Mouse (Mus musculus): ENCODE results near the gene Sh3bp1. TPM values are rescaled to one million over a fixed set of nuclear protein-coding genes. Genes with fewer than 3 reads are reported as not detected.

The Sh3bp1 gene
- total RNA-seq, 1 experiment = 10.5 TPM

- TF ChIP-seq ZNF384 (IDR thresholded peaks at IDR 0.05; ENCODE audit: low read depth, low read length) (no peak), MAFK (IDR thresholded peaks at IDR 0.05; ENCODE audit: insufficient read depth, low read depth, low read length) (no peak), HCFC1 (IDR thresholded peaks at IDR 0.05; ENCODE audit: borderline replicate concordance, insufficient read depth, low read length) (no peak), CHD2 (IDR thresholded peaks at IDR 0.05; ENCODE audit: low read depth, low read length) (no peak), ZC3H11A (IDR thresholded peaks at IDR 0.05; ENCODE audit: borderline replicate concordance, low read depth, low read length) (no peak)
- peaks cover 24% of the 10 kb centered on the region; the same call in 1 of the 2 replicates for H3K36me3 ChIP-seq (ENCODE audit: control insufficient read depth, insufficient read depth, low read length, poor library complexity, severe bottlenecking)
- no peak overlapping the region for H3K27ac ChIP-seq (ENCODE audit: insufficient read depth, low read depth, low read length, poor library complexity, severe bottlenecking)
- peak overlapping the region; percentile 86; the same call in 1 of the 2 replicates for H3K9ac ChIP-seq (ENCODE audit: insufficient read depth, low read depth, low read length, poor library complexity, severe bottlenecking)
- H3K9me3 ChIP-seq (ENCODE audit: control insufficient read depth, insufficient read depth, low read depth, low read length) = no peaks in the 10 kb centered on the region
- in situ Hi-C loops (cut with MboI; ENCODE audit: low sequenced_read_pairs in 2 of 2, unreplicated experiment in 2 of 2) = no loop called here
- DNase-seq (ENCODE audit: low read depth, low spot score) = no peak
- H3K4me1 ChIP-seq (ENCODE audit: control insufficient read depth in 2 of 2, insufficient read depth in 2 of 2, low read length in 2 of 2, poor library complexity in 1 of 2) = peaks cover 0 to 14% of the 10 kb centered on the region in 2 experiments; a peak in 1 of 4 replicates
- peak overlapping the region; percentile 85 to 92 for H3K4me3 ChIP-seq (ENCODE audit: insufficient read depth in 1 of 2, low read depth in 1 of 2, low read length in 2 of 2, poor library complexity in 1 of 2, severe bottlenecking in 1 of 2)
Observed at GRCm38 (mm10) chr15:78914823-78915659, 15.5 kb downstream of the Sh3bp1 start.

- Histone ChIP-seq H3K36me3 (ENCODE audit: control insufficient read depth, insufficient read depth, low read length, poor library complexity, severe bottlenecking) (peaks cover 22% of the 10 kb centered on the region; the same call in 1 of the 2 replicates), H3K9ac (ENCODE audit: insufficient read depth, low read depth, low read length, poor library complexity, severe bottlenecking) (peak overlapping the region; percentile 1; the same call in 1 of the 2 replicates), H3K4me1 (ENCODE audit: control insufficient read depth in 2 of 2, insufficient read depth in 2 of 2, low read length in 2 of 2, poor library complexity in 1 of 2) (peaks cover 0 to 14% of the 10 kb centered on the region in 2 experiments; a peak in 1 of 4 replicates), H3K4me3 (ENCODE audit: insufficient read depth in 1 of 2, low read depth in 1 of 2, low read length in 2 of 2, poor library complexity in 1 of 2, severe bottlenecking in 1 of 2) (no peak overlapping the region), H3K27ac (ENCODE audit: insufficient read depth, low read depth, low read length, poor library complexity, severe bottlenecking) (no peak overlapping the region), H3K9me3 (ENCODE audit: control insufficient read depth, insufficient read depth, low read depth, low read length) (no peaks in the 10 kb centered on the region)
- no peak for DNase-seq (ENCODE audit: low read depth, low spot score)
- in situ Hi-C loops (cut with MboI; ENCODE audit: low sequenced_read_pairs in 2 of 2, unreplicated experiment in 2 of 2) = no loop called here
- no peak; the same call in 1 of the 2 replicates for TF ChIP-seq ZC3H11A (IDR thresholded peaks at IDR 0.05; ENCODE audit: borderline replicate concordance, low read depth, low read length)
- TF ChIP-seq MAFK (IDR thresholded peaks at IDR 0.05; ENCODE audit: insufficient read depth, low read depth, low read length) = no peak
- no peak for TF ChIP-seq CHD2 (IDR thresholded peaks at IDR 0.05; ENCODE audit: low read depth, low read length)
- TF ChIP-seq HCFC1 (IDR thresholded peaks at IDR 0.05; ENCODE audit: borderline replicate concordance, insufficient read depth, low read length) = no peak
- no peak for TF ChIP-seq ZNF384 (IDR thresholded peaks at IDR 0.05; ENCODE audit: low read depth, low read length)
Observed at GRCm38 (mm10) chr15:78915660-78916017, 16.1 kb downstream of the Sh3bp1 start.

- H3K27ac ChIP-seq (ENCODE audit: insufficient read depth, low read depth, low read length, poor library complexity, severe bottlenecking) = no peak overlapping the region
- H3K9me3 ChIP-seq (ENCODE audit: control insufficient read depth, insufficient read depth, low read depth, low read length) = no peaks in the 10 kb centered on the region
- in situ Hi-C loops (cut with MboI; ENCODE audit: low sequenced_read_pairs in 2 of 2, unreplicated experiment in 2 of 2) = no loop called here
- peak overlapping the region; percentile 1; the same call in 1 of the 2 replicates for H3K9ac ChIP-seq (ENCODE audit: insufficient read depth, low read depth, low read length, poor library complexity, severe bottlenecking)
- no peak overlapping the region for H3K4me3 ChIP-seq (ENCODE audit: insufficient read depth in 1 of 2, low read depth in 1 of 2, low read length in 2 of 2, poor library complexity in 1 of 2, severe bottlenecking in 1 of 2)
- no peak for TF ChIP-seq HCFC1 (IDR thresholded peaks at IDR 0.05; ENCODE audit: borderline replicate concordance, insufficient read depth, low read length)
- TF ChIP-seq CHD2 (IDR thresholded peaks at IDR 0.05; ENCODE audit: low read depth, low read length) = no peak
- no peak for TF ChIP-seq ZC3H11A (IDR thresholded peaks at IDR 0.05; ENCODE audit: borderline replicate concordance, low read depth, low read length)
- H3K36me3 ChIP-seq (ENCODE audit: control insufficient read depth, insufficient read depth, low read length, poor library complexity, severe bottlenecking) = peaks cover 19% of the 10 kb centered on the region; the same call in 1 of the 2 replicates
- peaks cover 0 to 14% of the 10 kb centered on the region in 2 experiments; a peak in 1 of 4 replicates for H3K4me1 ChIP-seq (ENCODE audit: control insufficient read depth in 2 of 2, insufficient read depth in 2 of 2, low read length in 2 of 2, poor library complexity in 1 of 2)
- DNase-seq (ENCODE audit: low read depth, low spot score) = no peak
Observed at GRCm38 (mm10) chr15:78916052-78916826, 16.7 kb downstream of the Sh3bp1 start.

- TF ChIP-seq MAFK (IDR thresholded peaks at IDR 0.05; ENCODE audit: insufficient read depth, low read depth, low read length) (no peak), HCFC1 (IDR thresholded peaks at IDR 0.05; ENCODE audit: borderline replicate concordance, insufficient read depth, low read length) (no peak), CHD2 (IDR thresholded peaks at IDR 0.05; ENCODE audit: low read depth, low read length) (no peak), ZNF384 (IDR thresholded peaks at IDR 0.05; ENCODE audit: low read depth, low read length) (no peak), ZC3H11A (IDR thresholded peaks at IDR 0.05; ENCODE audit: borderline replicate concordance, low read depth, low read length) (no peak)
- no peak for DNase-seq (ENCODE audit: low read depth, low spot score)
- Histone ChIP-seq H3K36me3 (ENCODE audit: control insufficient read depth, insufficient read depth, low read length, poor library complexity, severe bottlenecking) (peaks cover 18% of the 10 kb centered on the region; the same call in 1 of the 2 replicates), H3K4me1 (ENCODE audit: control insufficient read depth in 2 of 2, insufficient read depth in 2 of 2, low read length in 2 of 2, poor library complexity in 1 of 2) (peaks cover 0 to 14% of the 10 kb centered on the region in 2 experiments; a peak in 1 of 4 replicates), H3K9ac (ENCODE audit: insufficient read depth, low read depth, low read length, poor library complexity, severe bottlenecking) (no peak overlapping the region), H3K27ac (ENCODE audit: insufficient read depth, low read depth, low read length, poor library complexity, severe bottlenecking) (no peak overlapping the region), H3K4me3 (ENCODE audit: insufficient read depth in 1 of 2, low read depth in 1 of 2, low read length in 2 of 2, poor library complexity in 1 of 2, severe bottlenecking in 1 of 2) (no peak overlapping the region), H3K9me3 (ENCODE audit: control insufficient read depth, insufficient read depth, low read depth, low read length) (no peaks in the 10 kb centered on the region)
- in situ Hi-C loops (cut with MboI; ENCODE audit: low sequenced_read_pairs in 2 of 2, unreplicated experiment in 2 of 2) = no loop called here
Observed at GRCm38 (mm10) chr15:78918126-78918525, 18.6 kb downstream of the Sh3bp1 start.

All from ES-E14 (cell line).